Mouse (Mus musculus): ENCODE measurements around the gene Chga.

The Chga gene

DNA sequence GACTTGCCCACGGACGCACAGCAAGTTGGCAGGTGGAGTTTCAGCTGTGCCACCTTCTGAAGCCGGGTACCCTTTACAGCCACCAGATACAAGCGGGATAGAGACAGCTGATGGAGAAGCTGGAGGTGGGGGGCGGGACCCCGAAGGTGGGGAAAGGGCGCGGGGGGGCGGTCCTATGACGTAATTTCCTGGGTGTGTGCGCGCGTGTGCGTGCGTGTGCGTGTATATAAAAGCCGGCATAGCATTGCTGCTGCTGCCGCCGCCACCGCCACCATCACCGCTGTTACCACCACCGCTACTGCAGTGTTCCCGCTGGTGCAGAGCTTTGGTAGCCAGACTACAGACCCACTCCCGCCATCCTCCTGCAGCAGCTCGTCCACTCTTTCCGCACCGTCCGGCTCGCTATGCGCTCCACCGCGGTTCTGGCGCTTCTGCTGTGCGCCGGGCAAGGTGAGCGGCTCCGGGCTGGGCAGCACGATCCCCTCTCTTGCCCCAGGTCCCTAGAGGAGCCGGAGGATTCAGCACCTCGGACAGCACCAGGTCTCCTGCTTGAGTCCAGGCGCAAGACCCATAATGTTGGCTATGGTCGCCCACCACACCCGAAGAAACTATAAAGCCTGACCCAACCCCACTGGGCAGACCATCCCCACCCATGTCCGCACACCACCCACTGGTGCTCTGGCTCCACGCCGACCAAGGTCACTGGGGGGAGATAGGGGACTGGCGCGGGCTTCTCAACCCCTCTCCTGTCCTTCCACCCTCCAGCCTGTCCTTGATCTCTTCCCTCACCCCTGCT is at the start of gene Chga:
TSS of gene Chga (plus strand) at position 249 of the 796 bp plus-strand sequence.
- no peak for DNase-seq (ENCODE audit: extremely low read depth, low read depth, low spot score)

DNA sequence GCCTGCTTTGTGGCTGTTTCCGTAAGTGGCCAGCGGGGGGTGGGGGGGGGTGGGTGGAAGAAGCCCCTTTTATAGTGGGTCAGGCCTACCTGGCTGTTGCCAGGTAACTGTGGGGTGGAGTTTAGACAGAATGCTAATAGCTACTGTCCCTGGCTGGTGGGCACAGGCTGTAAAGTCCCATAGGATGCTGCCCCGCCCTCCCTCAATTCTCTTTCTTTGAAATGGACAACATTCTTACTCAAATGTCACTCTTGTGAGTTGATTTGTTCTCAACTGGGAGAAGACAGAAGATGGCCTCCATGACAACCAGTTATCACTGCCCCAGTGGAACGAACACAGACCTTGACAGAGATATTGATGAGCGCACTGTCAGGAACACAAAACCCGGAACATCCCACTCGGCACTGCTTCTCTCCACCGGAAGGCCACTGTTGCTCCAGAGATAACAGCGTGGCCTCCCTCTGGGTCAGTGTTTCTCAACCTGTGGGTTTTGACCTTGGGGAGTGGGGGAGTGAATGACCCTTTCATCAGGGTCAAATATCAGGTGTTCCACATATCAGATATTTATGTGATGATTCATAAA is 49.5 kb upstream of the Chga start:
- DNase-seq (ENCODE audit: extremely low read depth, low read depth, low spot score): no peak

GRCm38 (mm10) chr12:102505949-102506348 is 48.8 kb upstream of the Chga start:
- no peak for DNase-seq (ENCODE audit: extremely low read depth, low read depth, low spot score)

GRCm38 (mm10) chr12:102511363-102511762 is 43.4 kb upstream of the Chga start:
- DNase-seq (ENCODE audit: extremely low read depth, low read depth, low spot score): no peak

DNA sequence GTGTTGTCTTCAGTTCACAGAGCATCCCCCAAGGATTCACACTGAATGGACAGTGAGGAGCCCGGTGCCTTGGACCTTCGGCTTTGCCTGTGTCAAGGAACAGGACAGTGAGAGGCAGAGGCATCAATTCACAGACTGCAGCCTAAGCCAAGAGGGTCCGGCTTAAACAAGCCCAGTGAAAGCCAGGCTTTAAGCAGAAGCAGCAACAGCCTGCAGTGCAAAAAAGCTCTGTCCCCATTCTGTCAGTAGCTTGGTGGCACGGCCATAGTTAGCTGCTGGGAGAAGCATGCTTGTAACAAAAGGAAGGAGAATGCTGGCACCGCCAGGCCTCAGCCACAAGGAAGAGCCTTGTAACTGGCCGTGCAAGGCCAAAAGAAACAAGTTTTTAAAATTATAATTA is 40.6 kb upstream of the Chga start:
- no peak for DNase-seq (ENCODE audit: extremely low read depth, low read depth, low spot score)

GRCm38 (mm10) chr12:102514751-102515150 is 40.0 kb upstream of the Chga start:
- no peak for DNase-seq (ENCODE audit: extremely low read depth, low read depth, low spot score)

DNA sequence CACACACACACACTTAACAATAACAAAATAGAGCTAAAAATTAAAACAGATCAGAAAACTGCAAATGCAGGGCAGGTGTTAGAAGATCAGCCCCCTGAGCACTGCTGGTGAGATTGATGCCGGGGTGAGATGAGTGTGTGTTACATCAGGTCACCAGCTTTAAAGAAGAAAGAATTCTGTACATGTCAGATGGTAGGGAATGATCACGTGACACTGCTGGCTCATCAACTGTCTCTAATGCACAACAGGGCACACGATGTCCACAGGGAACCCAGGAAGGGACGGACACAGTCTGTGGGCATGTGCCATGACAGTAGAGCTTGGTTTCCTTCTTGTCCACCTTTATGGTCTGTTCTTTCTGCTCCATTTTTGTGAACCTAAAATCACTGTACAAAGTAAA is 38.6 kb upstream of the Chga start:
- no peak for DNase-seq (ENCODE audit: extremely low read depth, low read depth, low spot score)

DNA sequence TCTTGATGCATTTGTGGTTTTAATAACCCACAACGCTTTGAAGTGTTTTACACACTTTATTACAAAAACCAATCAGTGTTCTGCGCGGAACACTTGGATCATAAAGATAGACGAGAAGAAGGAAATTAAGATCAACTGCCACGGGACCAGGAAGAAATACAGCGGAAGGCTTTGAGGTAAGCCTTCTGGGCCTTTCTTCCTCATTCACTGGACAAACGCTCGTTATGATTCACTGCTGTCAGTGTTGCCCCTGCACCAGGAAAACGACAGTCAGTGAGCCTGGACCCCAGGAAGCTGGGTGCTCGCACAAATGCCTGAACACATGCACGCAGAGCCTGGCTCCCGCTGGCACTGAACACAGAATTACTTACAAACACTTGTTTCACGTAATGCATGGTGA is 37.1 kb upstream of the Chga start:
- DNase-seq (ENCODE audit: extremely low read depth, low read depth, low spot score): no peak

DNA sequence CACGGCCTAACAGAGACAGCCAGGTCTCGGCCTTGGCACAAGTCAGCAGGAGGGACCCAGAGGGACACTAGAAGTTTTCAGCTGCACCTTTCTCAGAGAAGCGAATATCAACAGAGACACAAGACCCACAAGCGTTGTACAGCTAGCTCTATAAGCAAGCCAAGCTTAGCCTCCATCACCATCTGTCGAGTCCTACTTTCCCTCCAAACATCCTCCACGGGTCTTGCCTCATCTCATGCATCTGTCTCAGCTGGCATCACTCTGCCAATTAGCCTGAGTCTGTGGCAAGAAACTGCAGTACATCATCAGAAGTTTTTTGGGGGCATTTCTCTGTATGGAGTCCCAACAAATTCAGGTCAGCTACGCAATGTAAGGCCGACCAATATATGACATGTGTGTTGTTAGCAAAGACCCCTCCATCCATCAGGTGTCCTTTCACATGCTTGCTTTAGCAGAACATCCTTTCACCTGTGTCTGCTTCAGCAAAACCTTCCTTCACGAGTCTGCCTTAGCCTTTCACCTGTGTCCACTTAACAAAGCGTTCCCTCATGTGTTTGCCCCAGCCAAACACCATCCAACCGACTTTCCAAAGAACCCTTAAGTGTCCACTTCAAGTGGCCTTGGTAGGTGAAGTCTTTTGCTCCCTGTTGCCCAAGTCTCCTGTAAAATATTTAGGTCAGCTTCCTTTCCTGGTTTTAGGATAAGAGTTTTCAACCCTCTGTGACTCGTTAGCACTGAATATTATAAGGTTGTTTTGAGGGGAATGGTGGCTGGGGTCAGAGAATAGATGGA is 34.6 kb upstream of the Chga start:
- no peak for DNase-seq (ENCODE audit: extremely low read depth, low read depth, low spot score)

DNA sequence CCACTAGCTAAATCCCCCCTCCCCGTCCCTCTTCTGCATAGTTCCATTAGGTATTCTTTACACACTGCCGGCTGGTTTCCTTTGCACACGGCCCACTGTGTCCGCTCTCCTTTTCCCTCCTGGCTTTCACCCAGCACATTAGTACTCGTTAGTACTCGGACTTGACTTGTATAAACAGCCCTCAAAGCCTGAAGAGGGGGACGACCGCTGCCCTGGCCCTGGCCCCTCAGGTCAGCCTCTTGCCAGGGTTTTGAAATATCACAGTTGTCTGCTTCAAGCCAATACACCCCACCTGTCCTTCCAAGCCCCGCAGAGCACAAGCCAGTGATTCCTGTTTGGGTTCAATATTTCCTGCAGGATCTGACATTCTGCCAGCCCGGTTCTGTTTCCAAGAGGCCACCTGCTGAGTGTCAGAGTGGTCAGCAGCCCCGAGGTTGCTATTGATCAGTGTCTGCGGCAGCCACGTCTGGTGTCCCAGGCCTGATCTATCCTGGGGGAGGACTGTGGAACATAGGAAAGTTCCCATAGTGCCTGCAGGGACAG is 32.9 kb upstream of the Chga start:
- DNase-seq (ENCODE audit: extremely low read depth, low read depth, low spot score): no peak

- no peak for DNase-seq (ENCODE audit: extremely low read depth, low read depth, low spot score)
Measured at GRCm38 (mm10) chr12:102524216-102524615, 30.6 kb upstream of the Chga start.

GRCm38 (mm10) chr12:102524760-102525159 is 30.0 kb upstream of the Chga start:
- no peak for DNase-seq (ENCODE audit: extremely low read depth, low read depth, low spot score)

- DNase-seq (ENCODE audit: extremely low read depth, low read depth, low spot score): no peak
Measured at GRCm38 (mm10) chr12:102527989-102528388, 26.8 kb upstream of the Chga start.

DNA sequence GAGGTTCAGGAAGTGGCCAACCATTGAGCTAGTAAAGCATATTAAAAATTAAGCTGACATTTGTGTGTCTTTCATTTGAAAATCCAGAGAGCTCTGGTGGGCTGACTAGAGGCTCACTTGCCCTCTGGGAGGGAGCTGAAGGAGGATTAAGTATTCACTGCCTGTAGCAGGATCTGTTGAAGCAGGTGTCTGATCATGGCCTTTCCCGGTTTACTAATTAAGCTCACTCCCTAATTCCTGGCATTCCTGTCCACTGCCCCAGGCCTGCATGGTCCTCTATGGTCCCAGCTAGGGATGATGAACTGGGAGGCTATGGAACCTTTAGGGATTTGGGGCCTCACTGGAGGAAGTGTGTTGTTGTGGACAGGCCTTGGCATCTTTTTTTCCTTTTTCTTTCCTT is 19.0 kb upstream of the Chga start:
- no peak for DNase-seq (ENCODE audit: extremely low read depth, low read depth, low spot score)

DNA sequence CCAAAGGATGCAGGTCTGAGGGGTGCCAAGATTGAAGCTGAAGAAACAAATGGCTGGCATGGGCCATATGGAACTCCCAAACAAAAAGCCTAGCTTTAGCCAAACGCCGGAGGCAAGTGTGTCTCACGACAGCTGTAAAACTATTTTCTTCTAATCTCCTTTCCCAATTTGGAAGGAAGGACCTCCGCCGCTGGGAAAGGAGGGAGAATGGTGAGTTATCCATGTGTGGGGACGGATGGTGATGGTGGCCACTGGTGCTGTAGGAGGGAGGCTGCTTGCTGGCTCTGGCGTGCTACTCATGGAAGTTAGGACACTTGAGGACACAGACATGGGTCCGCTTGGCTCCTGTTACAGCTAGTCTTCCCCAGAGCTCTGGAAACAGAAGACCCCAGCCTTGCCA is 14.5 kb upstream of the Chga start:
- no peak for DNase-seq (ENCODE audit: extremely low read depth, low read depth, low spot score)

GRCm38 (mm10) chr12:102541168-102541567 is 13.6 kb upstream of the Chga start:
- no peak for DNase-seq (ENCODE audit: extremely low read depth, low read depth, low spot score)

GRCm38 (mm10) chr12:102545122-102545521 is 9.6 kb upstream of the Chga start:
- DNase-seq (ENCODE audit: extremely low read depth, low read depth, low spot score): no peak

DNA sequence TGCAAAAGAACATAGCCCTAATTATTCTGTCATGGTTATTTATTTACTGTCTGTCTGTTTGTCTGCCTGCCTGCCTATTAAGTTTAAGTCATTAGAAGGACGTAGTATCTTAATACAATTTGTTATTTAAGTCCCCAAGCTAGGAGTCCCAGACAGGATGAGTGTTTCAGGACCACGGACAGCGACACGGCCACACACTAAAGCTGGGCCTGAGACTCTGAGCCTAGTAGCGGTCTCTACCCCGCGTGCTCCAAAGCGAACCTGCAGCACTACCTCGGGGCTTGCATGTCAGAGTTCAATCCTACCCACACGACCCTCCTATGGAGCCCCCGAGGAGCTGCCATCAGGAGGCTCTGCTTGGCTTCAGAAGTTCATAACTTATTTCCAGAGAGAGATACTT is 4.2 kb upstream of the Chga start:
- DNase-seq (ENCODE audit: extremely low read depth, low read depth, low spot score): no peak

- DNase-seq (ENCODE audit: extremely low read depth, low read depth, low spot score): no peak
Measured at GRCm38 (mm10) chr12:102551186-102551585, 3.6 kb upstream of the Chga start.

DNA sequence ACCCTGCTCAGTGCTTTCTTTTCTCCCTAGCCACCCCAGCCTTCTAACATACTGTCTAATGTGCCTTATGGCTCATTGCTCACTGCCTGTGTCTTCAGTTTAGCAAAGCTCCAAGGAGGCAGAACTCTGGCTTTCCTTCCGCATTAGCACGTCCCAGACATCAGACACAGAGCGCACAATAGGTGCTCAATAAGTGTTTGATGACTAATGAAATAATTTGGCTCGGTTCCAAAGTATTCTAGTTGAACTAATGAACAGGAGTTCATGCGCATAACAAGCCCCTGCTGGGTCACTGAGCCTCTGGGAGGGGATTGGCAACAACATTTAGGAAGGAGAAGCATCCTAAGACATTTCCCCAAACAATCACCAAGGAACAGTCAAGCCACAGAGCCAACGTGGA is 2.8 kb upstream of the Chga start:
- DNase-seq (ENCODE audit: extremely low read depth, low read depth, low spot score): no peak

DNA sequence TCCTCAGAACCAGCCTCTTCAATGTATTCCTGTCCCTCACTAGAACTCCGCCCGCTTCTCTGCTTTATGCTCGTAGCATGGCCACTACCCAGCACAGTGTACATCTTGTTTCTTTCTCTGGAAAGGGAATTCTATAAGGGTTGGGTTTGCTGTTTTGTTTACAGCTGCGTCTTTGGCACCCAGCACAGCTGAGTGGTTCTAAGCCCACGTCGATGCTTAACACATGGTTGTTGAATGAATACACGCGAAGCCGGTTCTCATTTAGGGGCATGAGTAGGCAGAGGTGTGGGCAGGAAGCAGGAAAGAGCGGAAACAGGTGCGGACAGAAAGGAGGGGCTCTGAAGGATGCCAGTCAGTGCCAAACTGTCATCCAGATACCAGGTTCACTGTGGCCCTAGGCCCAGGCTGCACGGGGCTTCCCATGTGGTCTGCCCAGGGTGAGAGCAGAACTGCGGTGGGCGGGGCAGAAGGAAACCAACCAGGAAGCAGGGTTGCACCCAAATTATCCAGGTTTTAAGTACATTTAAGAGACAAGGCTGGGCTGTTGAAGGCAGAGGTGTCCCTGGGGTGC is 979 bp upstream of the Chga start:
- no peak for DNase-seq (ENCODE audit: extremely low read depth, low read depth, low spot score)
